Mouse (Mus musculus) stomach, postnatal 0 days (tissue): ENCODE results near the gene Gm10337.

ENCODE experiments used
- CTCF ChIP-seq: IDR thresholded peaks from 2 replicates; pipeline ENCODE4 v1.5.1; 2016; ENCODE audit warnings: antibody characterized with exemption, low read depth, mild to moderate bottlenecking, moderate library complexity
- EP300 ChIP-seq: optimal IDR thresholded peaks from 2 replicates; pipeline ENCODE3; 2016; ENCODE audit warnings: antibody characterized with exemption

DNA sequence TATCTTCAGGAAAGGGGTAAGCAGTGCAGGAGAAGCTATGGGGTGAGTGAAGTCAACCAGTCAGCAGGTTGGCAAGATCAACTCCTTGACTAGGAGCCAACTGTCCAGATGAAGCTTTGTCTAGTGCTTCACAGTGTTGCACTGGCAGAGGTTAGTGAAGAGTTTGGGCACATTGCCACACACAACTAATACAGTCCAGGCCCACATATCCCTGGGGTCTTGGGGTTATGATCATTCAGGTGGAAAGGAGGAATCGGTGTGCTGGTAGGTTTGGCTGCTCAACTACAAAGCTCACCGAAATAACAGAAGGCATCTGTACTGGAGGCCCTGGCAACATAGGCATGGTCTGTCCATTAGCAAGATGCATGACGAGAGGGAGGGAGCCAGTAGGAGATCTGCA is 44.0 kb downstream of the Gm10337 start:
- TF ChIP-seq EP300 (no peak), CTCF (no peak)
